Mouse (Mus musculus): ENCODE data around the gene Wnt8b.

DNA sequence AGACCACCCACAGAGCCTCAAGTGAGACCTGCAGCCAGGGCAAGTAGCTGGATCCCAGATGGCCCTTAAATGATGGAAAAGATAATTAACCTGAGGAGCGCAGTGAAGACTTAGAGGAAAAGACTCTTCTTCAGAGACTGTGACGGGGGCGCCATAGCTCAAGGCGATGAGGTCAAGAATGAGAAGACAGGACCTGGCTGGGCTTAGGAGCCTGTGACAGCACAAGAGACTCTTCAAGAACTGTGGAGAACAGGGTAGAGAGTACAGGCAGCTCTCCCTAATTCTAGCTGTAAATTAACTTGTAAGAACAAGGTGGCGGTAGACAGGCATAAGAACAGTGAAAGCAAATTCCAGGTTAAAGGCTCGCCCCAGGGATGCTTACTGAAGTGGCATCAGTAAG is 8.7 kb downstream of the Wnt8b start:
- TF ChIP-seq CTCF (IDR thresholded peaks at IDR 0.05; ENCODE audit: low read depth) (no peak), EP300 (optimal IDR thresholded peaks at IDR 0.05) (no peak)
